Mouse (Mus musculus): ENCODE measurements around the gene Osbpl10.

DNA sequence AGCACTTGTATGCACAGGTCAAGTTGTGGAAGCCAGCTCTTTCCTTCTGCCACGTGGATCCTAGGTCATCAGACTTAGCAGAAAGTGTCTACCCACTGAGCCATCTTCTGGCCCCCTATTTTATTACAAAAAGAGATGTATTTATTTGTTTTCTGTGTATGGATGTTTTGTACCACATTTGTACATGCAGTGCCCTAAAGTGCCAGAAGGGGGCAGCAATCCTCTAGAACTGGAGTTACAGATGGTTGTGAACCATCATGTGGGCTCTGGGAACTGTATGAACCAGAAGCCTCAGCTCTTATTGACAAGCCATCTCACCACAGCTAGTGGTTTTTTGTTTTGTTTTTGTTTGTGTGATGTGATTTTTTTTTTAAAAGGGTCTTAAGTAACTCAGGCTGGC, 25.5 kb upstream of the Osbpl10 start:
- peak; percentile 54 for TF ChIP-seq CTCF (IDR thresholded peaks at IDR 0.05; ENCODE audit: low read depth)
- no peak for TF ChIP-seq EP300 (IDR thresholded peaks at IDR 0.05; ENCODE audit: low read depth)

Data from liver, postnatal 0 days (tissue).